Mouse (Mus musculus) hindbrain, embryonic 14.5 days (tissue): ENCODE measurements around the gene Ptges3l. TPM values are rescaled to one million over a fixed set of nuclear protein-coding genes. Genes with fewer than 3 reads are reported as not detected.
"Not testable (repeated sequence)": the region's sequence is repeated elsewhere in the genome, so short reads cannot be mapped to it uniquely, and the experiment has no call there.

Source experiments
- ATAC-seq: fragments of 200-750 bp; cut with Nextera tagmentation; 2 replicates; pipeline ENCODE4 v1.8.0; 2017; ENCODE audit warnings: moderate number of reproducible peaks, mild to moderate bottlenecking, moderate TSS enrichment, moderate library complexity; ENCODE audit not compliant: low FRiP score
- DNase-seq: peaks from one replicate; pipeline ENCODE4 v3.0.0-alpha.2; 2015; ENCODE audit warnings: low spot score
- H3K27ac ChIP-seq: fragments of 300-500 bp; sonication (generic); 2 replicates; pipeline ENCODE4 v1.5.1; 2014; ENCODE audit warnings: mild to moderate bottlenecking, moderate library complexity
- H3K27me3 ChIP-seq: fragments of 300-500 bp; sonication (generic); 2 replicates; pipeline ENCODE4 v1.6.1; 2014; ENCODE audit warnings: mild to moderate bottlenecking, low read length, mixed read lengths; ENCODE audit not compliant: control insufficient read depth, insufficient read depth
- H3K36me3 ChIP-seq: fragments of 300-500 bp; sonication (generic); replicated peaks from 2 replicates; pipeline ENCODE4 v1.6.1; 2014; ENCODE audit not compliant: control insufficient read depth, insufficient read depth
- H3K4me1 ChIP-seq: fragments of 300-500 bp; sonication (generic); replicated peaks from 2 replicates; pipeline ENCODE4 v1.6.1; 2014; ENCODE audit warnings: antibody characterized with exemption, low read length, mixed read lengths; ENCODE audit not compliant: control insufficient read depth, insufficient read depth
- H3K4me2 ChIP-seq: fragments of 300-500 bp; sonication (generic); replicated peaks from 2 replicates; pipeline ENCODE4 v1.6.1; 2014; ENCODE audit warnings: mild to moderate bottlenecking, moderate library complexity
- H3K4me3 ChIP-seq: fragments of 300-500 bp; sonication (generic); replicated peaks from 2 replicates; pipeline ENCODE4 v1.5.1; 2014; ENCODE audit warnings: mild to moderate bottlenecking, low read length
- H3K9ac ChIP-seq: fragments of 300-500 bp; sonication (generic); 2 replicates; pipeline ENCODE4 v1.6.1; 2014
- H3K9me3 ChIP-seq: fragments of 300-500 bp; sonication (generic); 2 replicates; pipeline ENCODE4 v1.6.1; 2016; ENCODE audit warnings: low read length; ENCODE audit not compliant: control insufficient read depth
- WGBS: fragments of 180-500 bp; shearing (Covaris S2); extraction: QIAGEN DNeasy Blood & Tissue Kit; methylation state at CpG from one replicate; pipeline ENCODE4 v1.1.7; 2014; 5-methylcytosine and 5-hydroxymethylcytosine counted together
- polyA plus RNA-seq: library from polyadenylated mRNA; unstranded; fragments of >200 nt; fragmentation: Nextera tagmentation; extraction: Ambion mirVana; gene quantifications from 2 replicates; pipeline ENCODE4 v1.2.1, GENCODE M21; 2014

Ptges3l gene
- polyA plus RNA-seq, 1 experiment from 2014 or later = 2.2 TPM

- 52% methylated on average over 3 of the region's 3 CpGs for WGBS
- H3K36me3 ChIP-seq = peaks cover 32% of the 10 kb centered on the region
- not testable (repeated sequence) for ATAC-seq, DNase-seq, H3K27me3 ChIP-seq, H3K4me1 ChIP-seq, H3K27ac ChIP-seq, H3K4me2 ChIP-seq, H3K4me3 ChIP-seq, H3K9me3 ChIP-seq, H3K9ac ChIP-seq
Observed at GRCm38 (mm10) chr11:101438006-101438405, 12.9 kb upstream of the Ptges3l start.

- Histone ChIP-seq H3K9me3 (no peaks in the 10 kb centered on the region), H3K27me3 (no peaks in the 10 kb centered on the region), H3K4me2 (no peak overlapping the region), H3K9ac (no peak overlapping the region), H3K27ac (no peak overlapping the region), H3K36me3 (peaks cover 41% of the 10 kb centered on the region), H3K4me1 (no peaks in the 10 kb centered on the region), H3K4me3 (no peak overlapping the region)
- ATAC-seq = no peak
- WGBS = 41% methylated on average over 4 of the region's 4 CpGs
- no peak for DNase-seq
Observed at GRCm38 (mm10) chr11:101436916-101437315, 11.8 kb upstream of the Ptges3l start.

DNA sequence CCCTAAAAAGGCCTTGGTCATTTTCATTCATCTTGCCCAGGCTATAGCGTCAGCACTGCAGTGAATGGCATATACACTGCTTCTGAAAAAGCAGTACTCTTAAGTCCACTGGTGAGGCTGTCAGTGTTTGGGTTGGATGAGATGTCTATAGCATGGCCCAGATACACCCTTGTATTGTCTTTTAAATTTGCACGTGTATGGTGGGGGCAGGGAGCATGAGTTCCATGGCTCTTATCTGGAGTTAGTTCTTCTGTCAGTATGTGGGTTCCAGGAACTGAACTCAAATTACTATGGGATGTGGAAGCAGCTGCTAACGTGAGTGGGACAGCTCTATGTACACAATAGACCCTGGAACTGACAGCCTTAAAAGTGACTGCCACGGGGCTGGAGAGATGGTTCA lies 10.7 kb upstream of the Ptges3l start:
- no peak overlapping the region for H3K4me3 ChIP-seq
- H3K27me3 ChIP-seq = no peaks in the 10 kb centered on the region
- H3K9ac ChIP-seq = no peak overlapping the region
- no peaks in the 10 kb centered on the region for H3K9me3 ChIP-seq
- H3K27ac ChIP-seq = no peak overlapping the region
- WGBS = 89% methylated on average over 4 of the region's 4 CpGs
- peaks cover 52% of the 10 kb centered on the region for H3K36me3 ChIP-seq
- H3K4me2 ChIP-seq = no peak overlapping the region
- DNase-seq = no peak
- ATAC-seq = no peak
- no peaks in the 10 kb centered on the region for H3K4me1 ChIP-seq

GRCm38 (mm10) chr11:101433396-101433795 lies 8.3 kb upstream of the Ptges3l start:
- 86% methylated on average over 13 of the region's 13 CpGs for WGBS
- no peak overlapping the region for H3K9ac ChIP-seq
- DNase-seq (no peak), ATAC-seq (no peak)
- no peaks in the 10 kb centered on the region for H3K27me3 ChIP-seq
- no peaks in the 10 kb centered on the region for H3K4me1 ChIP-seq
- no peak overlapping the region for H3K4me3 ChIP-seq
- H3K36me3 ChIP-seq = peaks cover 71% of the 10 kb centered on the region
- no peaks in the 10 kb centered on the region for H3K9me3 ChIP-seq
- no peak overlapping the region for H3K27ac ChIP-seq
- no peak overlapping the region for H3K4me2 ChIP-seq

DNA sequence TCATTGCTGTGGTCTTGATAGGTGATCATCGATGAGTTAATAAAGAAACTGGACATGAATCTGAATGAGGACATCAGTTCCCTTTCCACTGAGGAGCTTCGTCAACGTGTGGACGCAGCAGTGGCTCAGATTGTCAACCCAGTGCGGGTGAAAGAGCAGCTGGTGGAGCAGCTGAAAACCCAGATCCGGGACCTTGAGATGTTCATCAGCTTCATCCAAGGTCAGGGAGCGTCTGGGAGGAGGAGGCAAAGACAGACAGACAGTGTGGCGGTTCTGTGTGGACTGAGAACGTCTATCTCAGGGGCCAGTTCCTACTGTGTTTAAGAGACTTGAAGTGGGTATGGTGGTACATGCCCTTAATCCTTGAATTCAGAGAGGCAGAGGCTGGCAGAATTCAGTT lies 6.2 kb upstream of the Ptges3l start:
- 93% methylated on average over 9 of the region's 9 CpGs for WGBS

GRCm38 (mm10) chr11:101426165-101426564 lies 1.0 kb upstream of the Ptges3l start:
- ATAC-seq = no peak
- peak overlapping the region; percentile 71 for H3K9ac ChIP-seq
- DNase-seq = no peak
- H3K27me3 ChIP-seq = no peaks in the 10 kb centered on the region
- 68% methylated on average over 8 of the region's 8 CpGs for WGBS
- H3K9me3 ChIP-seq = no peaks in the 10 kb centered on the region
- H3K4me1 ChIP-seq = peaks cover 16% of the 10 kb centered on the region
- H3K27ac ChIP-seq = no peak overlapping the region
- H3K4me3 ChIP-seq = peak overlapping the region; percentile 76
- peak overlapping the region; percentile 80 for H3K4me2 ChIP-seq
- peaks cover 23% of the 10 kb centered on the region for H3K36me3 ChIP-seq

More for the DNA sequence above, 6.2 kb upstream of the Ptges3l start:
- H3K9ac ChIP-seq = no peak overlapping the region
- H3K9me3 ChIP-seq = no peaks in the 10 kb centered on the region
- no peaks in the 10 kb centered on the region for H3K27me3 ChIP-seq
- ATAC-seq = no peak
- H3K27ac ChIP-seq = no peak overlapping the region
- H3K4me2 ChIP-seq = no peak overlapping the region
- H3K36me3 ChIP-seq = peaks cover 71% of the 10 kb centered on the region
- H3K4me1 ChIP-seq = peaks cover 3% of the 10 kb centered on the region
- DNase-seq = no peak
- H3K4me3 ChIP-seq = no peak overlapping the region

DNA sequence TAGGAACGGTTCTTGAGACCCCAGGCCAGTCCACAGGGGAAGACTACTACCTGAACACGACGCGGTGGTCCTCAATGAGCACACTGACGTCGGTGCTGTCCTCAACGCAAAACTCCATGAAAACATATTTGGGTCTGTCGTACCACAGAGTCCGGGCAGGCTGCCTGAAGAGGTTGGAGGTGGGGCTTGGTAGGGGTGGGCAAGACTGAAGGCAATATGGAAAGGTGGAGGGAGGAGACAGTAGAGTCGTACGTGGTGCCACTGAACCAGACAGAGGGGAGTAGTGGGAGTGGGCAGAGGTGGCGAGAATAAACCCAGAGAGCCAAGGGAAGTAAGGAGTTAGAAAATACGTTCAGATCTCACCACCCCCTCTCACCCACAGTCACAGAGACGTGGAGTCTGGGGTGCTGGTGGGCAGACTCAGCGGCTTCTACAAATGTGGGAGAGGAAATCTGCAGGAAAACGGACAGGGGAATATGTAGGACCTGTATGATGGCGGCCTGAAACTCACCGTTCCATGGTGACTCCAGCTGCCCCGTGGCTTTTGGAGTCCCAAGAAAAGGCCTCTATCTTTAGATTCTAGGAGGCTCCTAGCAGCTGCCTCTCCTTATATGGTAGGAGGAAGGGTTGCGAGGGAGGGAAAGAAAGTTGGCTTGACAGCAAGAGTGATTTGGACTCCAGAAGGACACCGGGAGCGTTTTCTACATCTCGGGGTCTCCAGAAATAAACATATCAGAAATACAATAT lies 855 bp downstream of the Ptges3l start, which contains the start of gene Gm27029:
Gm27029 (minus strand) TSS at position 692 of the 747 bp plus-strand sequence.
- no peaks in the 10 kb centered on the region for H3K9me3 ChIP-seq
- 4% methylated on average over 23 of the region's 23 CpGs for WGBS
- H3K4me2 ChIP-seq = peak within 1 kb of the TSS; percentile 80
- peak within 1 kb of the TSS; percentile 71 for H3K9ac ChIP-seq
- peaks cover 4% of the 10 kb centered on the region; the same call in 1 of the 2 replicates for H3K36me3 ChIP-seq
- H3K4me3 ChIP-seq = peak within 1 kb of the TSS; percentile 76
- H3K27me3 ChIP-seq = no peaks in the 10 kb centered on the region
- ATAC-seq = peak; percentile 19; the same call in 1 of the 2 replicates
- H3K4me1 ChIP-seq = peaks cover 16% of the 10 kb centered on the region
- H3K27ac ChIP-seq = peak within 1 kb of the TSS; percentile 83
- no peak for DNase-seq

DNA sequence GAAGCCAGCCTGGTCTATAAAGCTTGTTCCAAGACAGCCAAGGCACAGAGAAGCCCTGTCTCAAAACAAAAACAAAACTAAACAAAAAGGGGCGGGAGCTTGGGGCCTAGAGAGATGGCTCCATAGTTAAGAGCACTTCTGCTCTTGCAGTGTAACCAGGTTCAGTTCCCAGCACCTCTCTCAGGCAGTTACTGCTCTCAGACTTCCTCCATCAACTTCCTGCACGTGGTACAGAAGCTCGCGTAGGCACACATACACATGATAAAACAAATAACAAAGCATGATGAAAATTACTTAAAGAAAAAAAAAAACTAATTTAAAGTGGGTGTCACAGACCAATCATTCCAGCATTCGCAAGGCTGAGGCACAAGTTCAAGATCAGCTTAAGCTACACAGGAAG lies 5.0 kb downstream of the Ptges3l start:
- ATAC-seq (no peak), DNase-seq (no peak)
- WGBS = 89% methylated on average over 5 of the region's 5 CpGs
- Histone ChIP-seq H3K4me2 (no peak overlapping the region), H3K4me3 (no peak overlapping the region), H3K36me3 (no peaks in the 10 kb centered on the region), H3K9ac (no peak overlapping the region), H3K4me1 (peaks cover 12% of the 10 kb centered on the region), H3K27ac (no peak overlapping the region), H3K9me3 (no peaks in the 10 kb centered on the region), H3K27me3 (no peaks in the 10 kb centered on the region)

- no peak overlapping the region for H3K4me3 ChIP-seq
- 35% methylated on average over 3 of the region's 3 CpGs for WGBS
- peaks cover 12% of the 10 kb centered on the region for H3K4me1 ChIP-seq
- H3K9me3 ChIP-seq = no peaks in the 10 kb centered on the region
- ATAC-seq = no peak
- H3K27ac ChIP-seq = no peak overlapping the region
- no peaks in the 10 kb centered on the region for H3K36me3 ChIP-seq
- no peak overlapping the region for H3K9ac ChIP-seq
- no peak for DNase-seq
- no peaks in the 10 kb centered on the region for H3K27me3 ChIP-seq
- no peak overlapping the region for H3K4me2 ChIP-seq
Observed at GRCm38 (mm10) chr11:101419610-101420009, 5.5 kb downstream of the Ptges3l start.
